Mouse (Mus musculus): ENCODE results near the gene Ptprq. TPM values are rescaled to one million over a fixed set of nuclear protein-coding genes. Genes with fewer than 3 reads are reported as not detected.

Ptprq gene
- not detected in 2 replicates for polyA plus RNA-seq (2012; rRNA removed)

DNA sequence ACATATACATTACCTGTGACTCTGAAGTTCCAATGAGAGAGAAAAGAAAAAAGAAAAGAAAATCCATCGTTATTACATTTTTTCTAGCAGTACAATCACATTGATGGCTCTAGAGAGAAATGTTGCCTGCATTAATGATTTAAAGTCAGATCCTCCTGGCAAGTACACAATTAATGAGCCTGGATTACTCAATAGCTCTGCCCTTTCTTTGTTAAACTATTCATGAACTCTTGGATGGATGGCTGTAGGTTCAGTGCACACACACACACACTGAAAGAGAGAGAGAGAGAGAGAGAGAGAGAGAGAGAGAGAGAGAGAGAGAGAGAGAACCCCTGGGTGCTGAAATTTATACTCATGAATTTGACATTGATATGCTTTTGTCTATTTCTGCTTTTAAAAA, at the start of gene Ptprq:
TSS of gene Ptprq (minus strand) at position 246 of the 400 bp plus-strand sequence.

DNA sequence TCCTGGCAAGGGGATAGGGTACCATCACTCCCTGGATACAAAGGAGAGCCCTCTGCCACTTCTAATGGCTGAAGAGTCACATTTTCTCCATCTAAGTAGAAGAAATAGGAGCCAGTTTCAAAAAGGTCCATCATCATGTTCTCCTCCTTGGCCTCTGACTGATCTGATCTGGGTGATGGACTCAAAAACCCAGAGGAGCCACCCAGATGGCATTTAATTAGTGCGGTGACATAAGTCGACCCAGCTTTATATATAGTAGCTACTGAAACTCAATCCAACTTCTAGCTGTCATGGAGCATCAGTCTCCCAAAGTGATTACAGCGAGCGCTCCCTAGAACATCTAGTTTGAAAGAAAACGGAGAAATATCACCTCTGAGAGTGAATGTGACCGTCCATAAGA, 225.3 kb downstream of the Ptprq start, which contains the start of gene Myf6:
TSS of gene Myf6 (minus strand) at position 170 of the 400 bp plus-strand sequence.

DNA sequence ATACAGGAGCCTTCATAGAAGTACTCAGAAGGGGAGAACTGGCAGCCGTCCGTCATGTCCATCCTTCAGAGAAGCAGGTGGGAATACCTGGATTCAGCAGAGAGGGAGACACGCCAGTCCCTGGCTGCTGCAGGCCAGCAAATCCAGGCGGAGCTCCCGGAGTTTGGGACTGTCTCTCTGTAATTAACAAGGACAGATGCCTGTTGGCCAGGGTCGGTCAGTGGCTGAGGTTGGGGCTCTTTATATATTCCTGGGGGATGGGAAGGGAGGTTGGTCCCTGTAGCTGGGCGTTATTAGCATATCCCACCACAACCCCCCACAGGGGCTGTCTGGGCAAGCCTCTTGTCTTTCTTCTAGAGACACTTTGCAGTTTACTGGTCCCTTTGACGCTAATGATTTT, 234.0 kb downstream of the Ptprq start, which contains the start of gene Myf5:
TSS of gene Myf5 (minus strand) at position 265 of the 400 bp plus-strand sequence.

Other genes with a start within 250 kb of the Ptprq start
- not detected in 2 replicates for gene Myf5, start 233.9 kb downstream of the Ptprq start, polyA plus RNA-seq (2012; rRNA removed)
- gene Myf6, start 225.3 kb downstream of the Ptprq start, polyA plus RNA-seq (2012; rRNA removed), result not detected in 2 replicates
- 0.03 TPM in 2 replicates for gene Otogl, start 192.1 kb upstream of the Ptprq start, polyA plus RNA-seq (2012; rRNA removed)